Mouse (Mus musculus): ENCODE measurements around the gene Gm20219.
A peak's percentile ranks its signal among the peaks of the same experiment; 100 is the strongest.

Gm20219 gene

DNA sequence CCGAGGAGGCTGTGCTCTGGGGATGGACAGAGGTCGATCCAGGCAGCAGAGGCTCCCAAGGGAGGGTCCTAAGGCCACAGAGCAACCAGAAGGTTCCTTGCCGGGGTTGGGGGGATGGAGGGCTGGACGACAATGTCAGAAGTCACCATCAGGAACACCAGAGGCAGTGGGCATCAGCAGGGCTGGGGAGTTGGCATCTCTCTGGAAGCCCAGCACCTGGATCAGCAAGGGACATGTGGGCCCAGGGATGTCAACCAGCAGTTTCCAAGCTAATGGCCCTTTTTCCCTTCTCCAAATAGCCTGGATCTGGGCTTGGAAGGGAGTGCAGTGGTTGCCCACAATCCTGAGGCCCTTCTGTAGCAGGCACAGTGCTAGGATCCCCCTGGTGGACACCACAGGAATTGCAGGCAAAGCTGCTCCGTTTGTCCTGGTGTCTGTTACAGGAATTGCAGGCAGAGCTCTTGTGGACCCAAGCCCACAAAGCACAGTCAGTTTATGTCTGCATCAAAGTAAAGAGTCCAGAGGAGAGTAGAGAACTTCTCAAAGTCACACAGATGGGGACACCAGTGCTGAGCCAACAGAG, 1.3 kb downstream of the Gm20219 start:
- no peak for DNase-seq (ENCODE audit: low read depth, low spot score)

DNA sequence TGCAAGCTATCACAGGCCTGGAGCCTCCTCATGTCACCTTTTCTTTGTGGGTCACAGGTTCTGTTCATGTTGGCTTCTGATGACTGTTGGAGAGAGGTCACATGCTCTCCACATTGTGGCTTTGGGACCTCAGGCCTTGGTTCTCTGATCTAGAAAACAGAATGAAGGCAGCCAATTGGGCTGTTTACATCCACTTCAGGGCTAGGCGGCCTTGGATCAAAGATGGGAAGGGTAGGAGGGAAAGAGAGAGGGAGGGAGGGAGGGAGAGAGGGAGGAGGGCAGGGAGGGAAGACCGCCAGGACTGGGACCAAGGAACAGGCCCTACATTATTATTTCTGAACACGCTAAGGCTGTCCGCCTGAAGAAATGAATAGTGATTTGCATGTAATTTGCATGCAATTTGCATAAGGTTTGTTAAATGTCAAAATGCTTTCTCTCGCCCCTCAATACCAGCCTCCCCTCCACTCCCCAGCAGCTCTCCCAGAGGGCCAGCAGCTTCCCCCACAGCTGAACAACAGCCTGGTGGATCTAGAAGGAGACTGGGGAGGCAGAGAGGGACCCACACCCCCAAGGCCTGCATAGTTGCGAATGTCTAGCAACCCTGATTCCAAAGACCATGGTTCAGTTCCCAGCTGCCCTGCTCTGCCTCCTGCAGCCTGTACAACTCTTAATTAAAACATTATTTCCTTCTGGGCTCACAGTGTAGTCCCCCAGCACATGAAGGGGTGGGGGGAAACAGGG, 2.2 kb downstream of the Gm20219 start:
- DNase-seq (ENCODE audit: low read depth, low spot score) = no peak

DNA sequence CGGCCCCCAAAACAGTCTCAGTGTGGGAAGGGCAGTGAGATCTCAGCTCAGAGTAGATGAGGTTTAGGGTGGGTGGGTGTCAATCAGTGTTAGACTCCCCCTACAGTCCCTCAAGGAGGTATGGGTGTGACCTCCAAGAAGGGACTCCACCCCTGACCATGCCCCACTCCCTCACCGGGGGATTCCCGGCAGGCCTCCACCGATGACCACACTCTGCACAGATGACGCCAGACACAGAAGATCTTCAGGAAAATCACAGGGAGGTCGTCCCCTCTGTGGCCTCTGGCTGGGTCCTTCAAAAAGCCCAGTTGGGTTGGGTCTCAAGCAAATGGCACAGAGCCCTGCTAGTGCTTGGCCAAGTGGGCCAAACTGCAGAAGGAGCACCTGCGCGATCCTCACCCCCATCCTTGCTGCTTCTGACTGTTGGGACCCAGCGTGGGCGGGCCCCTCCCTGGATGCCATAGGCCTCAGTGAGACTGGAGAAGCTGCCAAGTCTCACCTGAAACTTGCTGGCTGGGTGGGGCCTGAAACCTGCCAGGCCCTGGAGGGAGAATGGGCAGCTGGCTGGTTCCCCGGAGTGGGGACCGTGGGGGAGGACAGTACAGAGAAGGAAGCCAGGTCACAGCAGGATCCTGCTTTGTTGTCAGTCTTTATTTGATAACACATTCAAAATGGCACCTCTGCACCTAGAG, 3.3 kb downstream of the Gm20219 start:
- no peak for DNase-seq (ENCODE audit: low read depth, low spot score)

DNA sequence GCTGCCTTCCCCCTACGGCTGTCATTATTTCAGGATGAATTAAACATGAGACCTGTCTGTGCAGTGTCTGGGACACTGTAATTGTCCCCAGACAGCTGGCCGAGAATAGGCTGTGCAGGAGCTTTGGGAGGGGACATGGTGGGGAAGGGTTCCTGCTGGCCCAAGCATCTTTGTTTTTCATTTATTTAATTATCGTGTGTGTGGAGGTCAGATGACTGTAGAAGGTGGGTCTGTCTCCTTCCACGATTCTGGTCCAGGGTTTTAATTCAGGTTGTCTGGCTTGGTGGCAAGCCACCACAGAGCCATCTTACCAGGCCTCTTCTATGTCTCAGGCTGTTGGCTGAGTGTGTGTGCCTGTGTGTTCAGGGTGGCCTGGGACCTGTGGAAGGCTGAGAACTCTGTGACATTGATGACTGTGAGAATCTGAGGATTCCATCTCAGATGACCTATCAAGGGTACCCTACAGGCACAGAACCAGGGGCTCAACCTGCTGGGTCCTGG, 5.5 kb downstream of the Gm20219 start:
- DNase-seq (ENCODE audit: low read depth, low spot score) = no peak

DNA sequence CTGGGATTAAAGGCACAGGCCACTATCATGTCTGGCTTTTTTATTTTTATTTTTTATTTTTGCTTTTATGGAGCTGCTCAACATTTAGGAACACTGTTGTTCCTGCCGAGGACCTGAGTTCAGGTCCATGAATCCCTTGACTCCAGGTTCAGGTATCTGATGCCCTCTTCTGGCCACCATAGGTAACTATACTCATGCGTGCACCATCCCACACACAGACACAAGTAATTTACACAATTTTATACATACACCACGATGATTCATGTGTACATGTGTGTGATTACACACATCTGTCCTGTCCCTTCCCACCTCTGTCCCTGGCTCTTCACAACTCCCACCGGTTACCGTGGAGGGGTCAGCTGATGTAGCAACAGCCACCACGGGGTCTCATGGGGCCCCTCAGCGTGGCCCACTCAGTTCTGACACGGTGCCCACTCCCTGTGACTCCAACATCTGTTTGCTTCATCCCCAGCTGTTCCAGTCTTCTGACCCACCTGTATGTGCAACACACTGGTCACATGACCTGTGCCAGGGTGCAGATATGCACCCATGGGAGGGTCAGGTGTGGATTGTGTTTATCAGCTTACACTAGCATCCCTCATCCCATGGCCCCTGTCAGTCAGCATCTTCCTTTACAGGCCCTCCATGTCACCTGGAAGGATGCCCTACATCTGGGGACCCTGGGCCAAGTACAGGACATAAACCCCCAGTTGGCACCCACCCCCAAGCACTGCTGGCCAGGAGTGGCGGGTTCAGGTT, 6.2 kb downstream of the Gm20219 start:
- DNase-seq (ENCODE audit: low read depth, low spot score) = no peak

DNA sequence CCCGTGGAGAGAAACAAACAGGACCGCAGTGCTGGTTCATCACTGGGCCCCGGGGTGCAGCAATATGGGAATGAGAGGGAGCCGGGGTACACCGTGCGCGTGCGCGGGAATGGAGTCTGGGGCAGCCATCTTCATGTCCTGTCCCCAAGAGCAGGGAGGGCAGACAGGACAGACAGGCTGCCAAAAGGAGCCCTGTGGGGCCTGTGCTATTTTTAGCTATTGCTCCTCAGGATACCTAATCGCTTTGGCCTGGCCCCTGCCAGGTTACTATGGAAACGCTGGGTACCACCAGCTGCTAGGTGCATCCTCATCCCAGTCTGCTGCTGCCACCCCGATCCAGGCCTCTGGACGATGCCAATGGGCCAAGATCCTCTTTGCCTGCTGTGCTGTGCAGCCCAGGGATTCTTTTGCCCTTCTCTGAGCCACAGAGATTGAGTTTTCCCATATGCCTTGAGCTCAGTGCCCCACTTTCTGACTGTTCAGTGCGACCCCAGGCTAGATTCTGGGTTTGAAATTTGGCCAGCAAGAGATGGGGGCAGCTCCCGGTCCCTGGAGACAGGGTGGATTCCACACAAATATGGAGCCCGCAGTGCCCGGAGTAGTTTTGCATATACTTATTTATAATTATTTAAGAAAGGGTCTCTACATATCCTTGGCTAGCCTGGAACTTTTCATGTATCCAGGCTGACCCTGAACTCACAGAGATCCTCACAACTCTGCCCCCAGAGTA, 6.9 kb downstream of the Gm20219 start:
- DNase-seq (ENCODE audit: low read depth, low spot score) = no peak

DNA sequence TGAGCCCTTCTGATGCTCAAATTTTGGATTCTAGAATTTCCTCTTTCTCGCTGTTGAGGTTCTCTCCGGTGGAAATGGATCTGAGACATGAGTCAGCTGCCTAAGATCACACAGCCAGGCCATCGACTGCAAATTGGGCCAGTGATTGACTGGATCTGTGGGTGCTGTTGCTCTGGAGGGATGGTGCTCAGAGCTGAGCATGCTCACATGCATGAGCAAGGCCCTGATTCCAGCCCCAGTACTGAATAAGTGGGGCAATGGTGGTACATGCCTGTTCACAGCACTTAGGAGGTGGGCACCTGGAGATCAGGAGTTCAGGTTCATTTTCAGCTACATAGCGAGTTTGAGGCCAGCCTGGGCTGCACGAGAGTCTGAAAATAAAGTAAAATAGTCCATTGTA, 7.6 kb downstream of the Gm20219 start:
- DNase-seq (ENCODE audit: low read depth, low spot score) = no peak

DNA sequence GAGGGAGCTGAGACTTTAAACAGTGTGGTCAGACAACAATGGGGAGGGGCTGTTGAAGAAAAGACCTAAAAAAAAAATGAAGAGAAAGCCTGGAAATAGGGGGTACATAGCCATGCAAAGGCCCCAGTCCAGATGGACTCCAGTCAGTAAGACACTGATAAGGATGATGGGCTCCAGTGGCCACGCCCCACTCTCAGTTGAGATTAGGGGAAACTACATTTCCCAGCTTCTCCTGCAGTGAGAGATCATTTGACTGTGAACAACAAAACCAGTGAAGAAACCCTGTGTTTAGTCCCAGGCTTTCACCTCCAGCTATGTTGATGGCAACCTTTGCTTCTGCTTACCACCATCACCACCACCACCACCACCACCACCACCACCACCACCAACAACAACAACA, 8.2 kb downstream of the Gm20219 start:
- DNase-seq (ENCODE audit: low read depth, low spot score) = no peak

DNA sequence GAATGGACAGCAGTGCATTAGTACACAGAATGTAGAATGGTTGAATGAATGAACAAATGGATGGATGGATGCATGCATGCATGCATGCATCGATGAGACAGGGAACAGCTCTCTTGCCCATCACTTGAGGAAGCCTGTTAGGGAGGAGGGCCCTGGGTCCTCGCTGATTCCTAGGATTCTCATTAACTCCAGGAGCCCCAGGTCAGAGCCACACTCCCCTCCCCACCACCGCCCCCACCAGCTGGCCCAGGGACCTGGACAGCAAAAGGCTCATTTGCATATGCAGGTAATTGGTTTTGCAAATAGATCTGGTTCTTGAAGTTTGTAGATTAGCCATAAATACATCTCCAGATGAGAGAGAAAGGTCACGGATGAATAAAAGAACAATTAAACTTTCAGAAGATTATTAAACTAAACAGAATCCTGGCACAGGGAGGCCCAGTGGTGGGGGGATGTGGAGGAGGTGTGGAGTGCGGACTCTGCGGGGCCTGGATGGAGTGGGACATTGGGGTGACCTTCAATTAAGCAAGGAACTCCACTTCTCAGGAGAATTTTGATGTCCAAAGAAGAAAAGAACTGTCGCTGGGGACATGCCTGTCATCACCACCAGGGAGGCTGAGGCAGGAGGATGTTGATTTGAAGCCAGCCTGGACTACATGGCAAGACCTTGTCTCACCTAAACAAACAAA, 9.3 kb downstream of the Gm20219 start:
- no peak for DNase-seq (ENCODE audit: low read depth, low spot score)

DNA sequence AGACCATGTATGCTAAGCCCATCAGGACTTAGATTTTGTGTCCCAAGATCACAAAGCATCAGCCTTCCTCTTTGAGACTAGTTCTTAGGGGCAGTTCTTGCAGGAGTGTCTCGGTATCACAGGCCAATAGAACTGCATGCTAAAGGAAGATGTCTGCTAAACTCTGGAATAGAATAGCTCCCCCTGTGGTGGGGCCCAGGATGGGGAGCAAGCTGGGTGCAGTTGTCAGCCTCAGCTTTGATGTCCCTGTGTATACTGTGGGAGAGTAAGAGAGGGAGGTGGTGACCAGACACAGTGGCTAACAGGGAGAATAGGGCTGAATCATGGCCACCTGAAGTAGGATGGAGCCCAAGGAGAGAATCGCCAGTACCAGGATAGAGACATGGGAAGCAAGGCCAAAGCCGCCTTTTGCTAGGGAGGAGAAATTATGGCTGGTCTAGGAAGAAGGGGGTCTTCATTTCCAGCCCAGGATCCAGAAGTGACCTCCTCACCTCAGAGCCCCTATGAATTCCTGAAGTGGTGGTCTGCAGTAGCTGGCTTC, 10.4 kb downstream of the Gm20219 start:
- DNase-seq (ENCODE audit: low read depth, low spot score) = no peak

DNA sequence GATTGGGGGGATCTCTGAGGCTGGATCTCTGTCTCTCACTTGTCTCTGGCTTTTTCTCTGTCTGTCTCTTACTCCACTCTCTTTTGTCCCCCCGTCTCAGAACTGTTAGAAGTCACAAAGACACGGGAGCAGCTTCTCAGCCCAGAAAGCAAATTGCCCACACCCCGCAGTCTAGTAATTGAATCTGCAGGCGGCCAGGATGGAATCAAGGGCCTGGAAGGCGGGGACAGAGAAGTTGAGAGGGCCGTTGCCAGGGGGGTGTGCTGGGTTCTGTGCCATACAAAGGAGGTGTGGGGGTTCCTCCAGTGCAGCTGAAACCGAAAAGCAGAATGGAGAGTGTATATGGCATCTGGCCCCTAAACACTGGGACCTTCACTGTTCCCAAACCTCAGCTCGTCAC, 11.5 kb downstream of the Gm20219 start:
- no peak for DNase-seq (ENCODE audit: low read depth, low spot score)

DNA sequence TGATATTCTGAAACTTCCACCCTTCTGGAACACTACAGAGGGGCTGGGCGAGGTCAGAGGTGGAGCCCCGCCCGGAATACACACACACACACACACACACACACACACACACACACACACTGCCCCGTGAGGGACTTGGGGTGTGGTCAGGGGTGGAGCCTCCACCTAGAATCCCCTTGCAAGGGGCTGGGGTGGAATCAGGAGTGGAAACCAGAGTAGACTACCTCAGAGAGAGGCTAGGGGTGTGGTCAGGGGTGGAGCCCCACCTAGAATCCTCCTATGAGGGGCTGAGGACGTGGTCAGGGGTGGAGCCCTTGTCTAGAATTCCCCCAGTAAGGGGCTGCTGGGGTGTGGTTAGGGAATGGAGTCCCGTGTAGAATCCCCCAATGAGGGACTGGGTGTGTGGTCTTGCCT, 13.6 kb downstream of the Gm20219 start:
- no peak for DNase-seq (ENCODE audit: low read depth, low spot score)

DNA sequence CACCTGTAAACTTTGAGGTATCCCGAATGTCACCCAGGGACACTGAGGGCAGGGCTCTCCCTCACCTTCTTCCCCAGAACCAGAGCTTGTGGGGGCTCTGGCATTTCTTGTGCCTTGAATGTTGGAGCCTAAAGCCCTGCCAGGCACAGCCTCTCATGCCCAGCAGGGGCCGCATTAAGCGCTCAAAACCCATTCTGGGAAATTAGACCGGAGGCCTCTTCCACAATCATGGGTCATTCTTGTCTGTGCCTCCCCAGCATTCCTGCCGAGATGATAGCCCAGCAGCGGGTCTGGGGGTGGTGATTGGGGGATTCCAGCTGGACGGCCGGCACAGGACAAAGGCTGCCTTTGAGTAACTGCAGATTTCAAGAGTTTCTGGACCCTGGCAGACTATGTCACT, 16.3 kb downstream of the Gm20219 start:
- DNase-seq (ENCODE audit: low read depth, low spot score) = no peak

DNA sequence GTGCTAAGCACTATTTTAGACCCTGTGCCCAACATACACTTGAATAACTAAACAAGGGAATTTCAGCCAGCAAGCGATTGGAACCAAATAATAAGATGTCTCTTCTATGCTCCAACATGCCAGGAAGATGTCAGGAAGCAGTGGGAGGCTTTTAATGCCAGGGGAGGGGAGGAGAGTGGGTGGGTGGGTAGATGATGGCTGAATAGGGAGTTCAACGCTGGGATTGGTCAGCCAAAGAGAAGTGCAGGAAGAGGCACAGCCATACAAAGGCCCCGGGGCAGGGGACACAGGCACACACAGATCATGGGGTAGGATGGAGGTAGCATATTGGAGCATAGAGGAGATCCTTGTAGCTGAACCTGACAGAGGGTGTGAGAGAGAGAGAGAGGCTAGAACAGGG, 17.3 kb downstream of the Gm20219 start:
- no peak for DNase-seq (ENCODE audit: low read depth, low spot score)

DNA sequence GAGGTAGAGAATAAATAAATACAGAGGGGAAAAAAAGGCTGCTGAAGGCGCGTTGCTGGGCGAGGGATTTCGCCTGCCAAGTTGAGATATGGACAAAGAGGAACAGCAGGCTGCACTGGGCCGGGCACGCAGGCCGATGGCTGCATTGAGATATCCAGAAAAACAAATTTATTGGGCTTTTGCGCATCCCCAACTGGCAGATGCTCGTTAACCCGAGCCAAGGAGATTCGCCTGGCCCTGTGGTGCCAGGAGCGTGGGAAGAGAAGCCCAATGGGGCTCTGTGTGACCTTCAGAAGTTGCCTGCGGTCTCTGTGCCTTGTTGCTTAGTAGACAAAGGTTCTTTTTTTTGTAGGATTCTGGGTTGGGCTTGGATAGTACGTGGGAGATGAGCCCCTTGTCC, 18.0 kb downstream of the Gm20219 start:
- DNase-seq (ENCODE audit: low read depth, low spot score) = no peak

DNA sequence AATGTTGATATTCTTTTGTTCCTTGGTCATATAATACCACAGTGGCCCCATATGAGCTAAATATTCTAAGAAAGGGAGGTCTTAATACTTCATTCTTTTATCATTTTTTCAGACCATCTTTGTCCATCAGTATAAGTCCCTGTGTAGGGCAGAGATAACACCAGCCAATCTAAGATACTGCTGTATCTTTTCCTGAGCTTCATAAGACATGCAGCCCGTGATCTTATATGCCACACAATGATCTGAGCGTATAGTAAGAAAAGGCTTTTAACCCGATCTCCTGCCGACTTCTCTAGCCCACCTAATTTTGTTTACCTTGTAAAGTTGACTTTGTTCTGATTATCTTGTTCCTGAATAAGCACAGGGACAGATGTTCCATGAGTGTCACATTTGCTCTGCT, 29.2 kb downstream of the Gm20219 start:
- no peak for DNase-seq (ENCODE audit: low read depth, low spot score)

DNA sequence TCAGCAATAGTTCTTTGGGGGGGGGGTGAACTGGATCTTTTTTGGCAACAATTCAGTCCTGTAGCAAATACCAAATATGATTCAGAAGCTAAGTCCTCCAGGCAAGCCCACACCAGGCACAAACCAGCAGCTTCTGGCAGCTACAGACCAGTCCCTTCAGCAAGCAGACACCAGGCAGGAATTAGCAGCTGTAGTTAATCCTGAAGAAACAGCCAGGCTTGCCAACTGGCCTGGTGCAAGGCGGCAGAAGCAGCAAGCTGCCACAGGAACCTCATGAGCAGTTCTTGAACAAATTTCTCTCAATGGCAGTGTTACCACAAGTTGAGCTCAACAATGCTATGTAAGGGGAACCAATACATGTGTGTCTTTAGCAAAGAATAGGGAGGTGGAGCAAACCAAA, 31.4 kb downstream of the Gm20219 start:
- DNase-seq (ENCODE audit: low read depth, low spot score) = no peak

DNA sequence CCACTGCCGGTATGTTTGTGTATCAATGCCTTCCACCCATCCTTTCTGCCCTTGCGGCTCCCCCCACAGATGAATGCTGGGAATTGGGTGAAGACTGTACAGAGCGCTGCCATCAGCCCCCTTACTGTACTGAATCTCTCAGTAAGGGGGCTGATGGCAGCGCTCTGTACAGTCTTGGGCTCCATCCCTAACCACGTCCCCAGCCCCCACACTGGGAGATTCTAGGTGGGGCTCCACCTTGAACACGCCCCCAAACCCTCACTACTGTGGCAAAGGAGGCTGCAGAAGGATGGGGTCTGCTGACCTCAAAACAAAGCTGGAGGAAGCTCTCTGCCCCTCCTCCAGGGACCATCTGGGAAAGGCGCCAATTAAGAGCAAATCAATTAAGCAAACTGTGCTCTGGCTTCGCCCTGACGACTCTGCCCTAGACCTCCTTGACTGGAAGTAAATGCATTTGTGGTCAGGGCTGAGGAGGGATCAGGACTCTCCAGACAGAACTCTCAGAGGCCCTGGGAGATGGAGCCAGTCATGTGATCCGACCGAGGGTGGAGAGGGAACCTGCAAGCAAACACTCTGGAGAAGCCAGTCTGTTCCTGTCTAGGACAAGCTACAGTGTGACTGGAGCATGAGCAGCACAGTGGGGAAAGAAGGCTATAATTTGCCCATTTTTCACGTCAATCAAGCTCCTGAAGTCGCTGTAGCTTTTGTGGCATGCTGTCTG, 38.3 kb downstream of the Gm20219 start:
- DNase-seq (ENCODE audit: low read depth, low spot score) = peak; percentile 32

DNA sequence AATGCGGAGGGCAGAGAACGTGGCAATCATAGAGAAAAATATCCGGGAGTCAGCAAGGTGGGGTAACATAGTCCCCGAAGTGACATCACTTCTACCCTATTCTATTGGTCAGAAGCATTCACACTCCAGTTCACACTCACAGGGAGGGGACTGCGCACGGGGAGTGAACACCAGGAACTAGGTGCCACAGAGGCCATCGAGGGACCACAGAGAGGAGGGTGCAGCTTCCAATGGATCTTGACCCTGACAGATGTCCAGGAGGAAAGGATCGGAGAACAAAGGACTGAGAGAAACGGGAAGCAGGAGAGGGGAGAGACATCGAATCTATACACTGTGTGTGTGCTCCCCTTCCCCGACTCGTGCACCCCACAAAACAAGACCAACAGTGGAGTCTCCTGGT, 39.3 kb downstream of the Gm20219 start:
- DNase-seq (ENCODE audit: low read depth, low spot score) = no peak

DNA sequence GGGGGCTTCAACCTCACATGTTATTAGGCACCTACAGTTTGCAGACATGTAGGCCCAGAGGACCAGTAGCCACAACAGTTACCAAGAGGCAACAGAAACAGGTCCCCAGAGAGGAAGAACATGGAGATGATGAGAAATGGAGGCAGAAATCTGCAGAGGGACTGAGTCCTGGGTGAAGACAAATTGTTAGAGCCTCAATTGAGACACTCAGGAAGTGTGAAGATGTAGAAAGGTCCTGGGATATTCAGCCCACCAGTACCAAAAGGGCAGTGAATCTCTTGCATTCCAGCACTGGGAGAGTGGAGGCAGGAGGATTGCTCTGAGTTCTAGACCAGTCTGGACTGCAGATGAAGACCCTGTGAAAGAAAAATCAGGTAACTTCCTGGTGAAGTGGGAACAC, 39.9 kb downstream of the Gm20219 start:
- DNase-seq (ENCODE audit: low read depth, low spot score) = no peak

All from telencephalon, adult 2 months (tissue).